In the genomic region with DNA sequence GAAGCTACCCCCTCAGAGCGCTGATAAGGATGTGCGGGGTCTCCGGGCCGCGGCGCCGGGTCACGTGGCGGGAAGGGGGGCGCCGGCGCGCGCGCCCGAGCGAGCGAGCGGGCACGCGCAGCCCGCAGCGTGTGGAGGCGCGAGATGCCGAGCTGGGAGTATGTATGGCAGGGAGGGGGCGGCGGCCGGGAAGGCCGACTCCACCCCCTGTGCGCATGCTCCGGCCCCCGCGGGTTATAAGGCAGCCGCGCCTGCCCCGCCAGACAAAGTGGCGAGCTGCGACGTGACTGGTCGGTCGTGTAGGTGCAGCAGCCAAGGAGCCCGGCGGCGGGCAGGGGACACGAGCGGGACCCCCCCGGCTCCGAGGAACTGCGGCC, we compare ENCODE assay signal across 7 mouse cellular contexts. TPM values are rescaled to one million over a fixed set of nuclear protein-coding genes. Genes with fewer than 3 reads are reported as not detected.
DNase-seq lines count a peak whose midpoint lies in the region; ATAC-seq and TF ChIP-seq lines count a peak whose summit lies in the region.

A gene (plus strand): TSS at position 266 of the 377 bp plus-strand sequence.

- TF ChIP-seq CTCF in intestine, postnatal 0 days (IDR thresholded peaks at IDR 0.05; ENCODE audit: low read depth), result no peak; the same call in 1 of the 2 replicates
- no peak for TF ChIP-seq CTCF in small intestine, adult 2 months (IDR thresholded peaks at IDR 0.05; ENCODE audit: extremely low read depth, insufficient read length, insufficient replicate concordance, low read depth, low read length)

- H3K4me2 ChIP-seq in intestine, postnatal 0 days (replicated peaks; ENCODE audit: low read depth), result peak within 1 kb of the TSS; percentile 99
- peak within 1 kb of the TSS; percentile 94 for H3K4me2 ChIP-seq in midbrain, embryonic 12.5 days (replicated peaks)

- H3K9ac ChIP-seq in intestine, postnatal 0 days (ENCODE audit: low read depth, low read length), result peak within 1 kb of the TSS; percentile 80
- H3K9ac ChIP-seq in midbrain, embryonic 12.5 days (replicated peaks), result peak within 1 kb of the TSS; percentile 83

- no peaks in the 10 kb centered on the region for H3K27me3 ChIP-seq in intestine, postnatal 0 days (replicated peaks; ENCODE audit: control insufficient read depth, insufficient read depth, low read length)
- H3K27me3 ChIP-seq in midbrain, embryonic 12.5 days, result peaks cover 8% of the 10 kb centered on the region
- no peaks in the 10 kb centered on the region for H3K27me3 ChIP-seq in small intestine, adult 2 months (ENCODE audit: control insufficient read depth, insufficient read depth, low read length)

- intact Hi-C loops in left cerebral cortex, postnatal 4 days (cut with DNase I), result no loop called here

- H3K27ac ChIP-seq in intestine, postnatal 0 days (ENCODE audit: low read depth, low read length), result peak within 1 kb of the TSS; percentile 78
- peak within 1 kb of the TSS; percentile 52; the same call in 1 of the 2 replicates for H3K27ac ChIP-seq in midbrain, embryonic 12.5 days (replicated peaks)
- H3K27ac ChIP-seq in small intestine, adult 2 months (ENCODE audit: insufficient read depth, low read depth, low read length), result peak within 1 kb of the TSS; percentile 61

- TF ChIP-seq POLR2A in small intestine, adult 2 months (IDR thresholded peaks at IDR 0.05; ENCODE audit: low read depth, low read length), result peak; percentile 97

- peak within 1 kb of the TSS; percentile 89 for H3K4me3 ChIP-seq in intestine, postnatal 0 days (ENCODE audit: low read depth, low read length)
- H3K4me3 ChIP-seq in midbrain, embryonic 12.5 days, result peak within 1 kb of the TSS; percentile 82
- H3K4me3 ChIP-seq in small intestine, adult 2 months (ENCODE audit: low read depth, low read length), result peak within 1 kb of the TSS; percentile 95

- H3K9me3 ChIP-seq in intestine, postnatal 0 days (ENCODE audit: control insufficient read depth), result no peaks in the 10 kb centered on the region
- H3K9me3 ChIP-seq in midbrain, embryonic 12.5 days, result no peaks in the 10 kb centered on the region

- H3K36me3 ChIP-seq in intestine, postnatal 0 days (ENCODE audit: control insufficient read depth, insufficient read depth), result no peaks in the 10 kb centered on the region
- no peaks in the 10 kb centered on the region for H3K36me3 ChIP-seq in midbrain, embryonic 12.5 days
- no peaks in the 10 kb centered on the region for H3K36me3 ChIP-seq in small intestine, adult 2 months (ENCODE audit: control insufficient read depth, insufficient read depth, low read length)

- peak; percentile 95 for DNase-seq in adrenal gland, adult 2 months
- DNase-seq in embryo, embryonic 11.5 days (ENCODE audit: low read depth, low spot score), result peak; percentile 85
- DNase-seq in gastrocnemius, postnatal 4 days (ENCODE audit: low spot score in 2 of 2), result peak; percentile 86 to 94
- DNase-seq in left cerebral cortex, postnatal 4 days, result peak; percentile 94

- no peaks in the 10 kb centered on the region for H3K4me1 ChIP-seq in intestine, postnatal 0 days (replicated peaks; ENCODE audit: control insufficient read depth, insufficient read depth, low read length)
- peaks cover 11% of the 10 kb centered on the region for H3K4me1 ChIP-seq in midbrain, embryonic 12.5 days
- no peaks in the 10 kb centered on the region for H3K4me1 ChIP-seq in small intestine, adult 2 months (ENCODE audit: control insufficient read depth, insufficient read depth, insufficient read length, low read length)

- ATAC-seq in intestine, postnatal 0 days, result peak; percentile 93
- ATAC-seq in midbrain, embryonic 12.5 days (ENCODE audit: low FRiP score, low read depth), result peak; percentile 97

- WGBS in intestine, postnatal 0 days, result 0% methylated on average over 46 of the region's 50 CpGs
- under 1% methylated on average over 49 of the region's 50 CpGs for WGBS in midbrain, embryonic 12.5 days
- under 1% methylated on average over 49 of the region's 50 CpGs for WGBS in small intestine, adult 2 months

RNA-seq across cellular contexts. Expression of the gene that starts here (rescaled TPM):
- total RNA-seq in adrenal gland, adult 2 months (2021), result 10 to 100 TPM; 51.5 to 60.9 TPM
- polyA plus RNA-seq in adrenal gland, adult 2 months (2012; rRNA removed), result 18.4 and 29.5 TPM in 2 replicates
- total RNA-seq in gastrocnemius, postnatal 4 days (2021), result 10 to 100 TPM; 28.5 to 36.1 TPM
- 36.6 and 36.7 TPM in 2 replicates for polyA plus RNA-seq in intestine, postnatal 0 days (2015; fragmentation: Nextera tagmentation; extraction: Ambion mirVana)
- total RNA-seq in left cerebral cortex, postnatal 4 days (2021), result 10 to 100 TPM; 45.4 to 48.5 TPM
- polyA plus RNA-seq in midbrain, embryonic 12.5 days (2016; fragmentation: Nextera tagmentation; extraction: Ambion mirVana), result 21.4 and 23.6 TPM in 2 replicates
- polyA plus RNA-seq in small intestine, adult 2 months (2012; rRNA removed), result 8.3 and 17.1 TPM in 2 replicates

Comparison
In these comparisons a context has a peak if more than half of its experiments do, and no peak if none do; other contexts are left out.
1. Peak in every context shown above with its lines: DNase-seq, ATAC-seq, H3K4me3 ChIP-seq and H3K27ac ChIP-seq.